Mouse (Mus musculus): Measurements from ENCODE around the gene Acaa1a.

Acaa1a gene

DNA sequence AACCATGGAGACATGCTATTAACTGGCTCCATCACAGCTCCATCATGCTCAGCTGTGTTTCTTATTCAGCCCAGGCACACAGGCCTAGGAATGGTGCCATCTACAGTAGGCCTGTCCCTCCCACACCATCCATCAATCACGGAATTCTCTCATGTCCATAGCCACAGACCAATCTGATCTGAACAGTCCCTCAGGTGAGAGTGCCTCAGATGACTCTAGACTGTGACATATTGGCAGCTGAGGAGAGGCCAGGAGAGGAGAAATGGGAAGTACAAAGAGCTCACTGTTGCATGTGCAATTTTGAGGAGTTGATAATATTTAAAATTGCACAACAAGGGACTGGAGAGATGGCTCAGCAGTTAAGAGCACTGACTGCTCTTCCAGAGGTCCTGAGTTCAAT, 55.3 kb downstream of the Acaa1a start:
- no peak for DNase-seq
